Mouse (Mus musculus) macrophage (primary cell): ENCODE results near the gene Zdhhc24. TPM values are rescaled to one million over a fixed set of nuclear protein-coding genes. Genes with fewer than 3 reads are reported as not detected.
A peak's percentile ranks its signal among the peaks of the same experiment; 100 is the strongest.

ENCODE experiments used
- H3K27ac ChIP-seq: fragments of 350-480 bp; formaldehyde crosslinking; 2 replicates; pipeline ENCODE4 v1.9.0; 2021
- H3K36me3 ChIP-seq: fragments of 350-480 bp; formaldehyde crosslinking; 2 replicates; pipeline ENCODE4 v1.9.0; 2021; ENCODE audit errors: inconsistent target
- H3K4me3 ChIP-seq: fragments of 350-480 bp; formaldehyde crosslinking; 2 replicates; pipeline ENCODE4 v1.9.0; 2021; ENCODE audit errors: inconsistent target
- H3K79me2 ChIP-seq: fragments of 350-480 bp; formaldehyde crosslinking; 2 replicates; pipeline ENCODE4 v1.9.0; 2021; ENCODE audit errors: inconsistent target
- WGBS: methylation state at CpG from one replicate; pipeline ENCODE4 v1.1.7; 2026; ENCODE audit warnings: inconsistent platforms; ENCODE audit not compliant: missing documents; 5-methylcytosine and 5-hydroxymethylcytosine counted together
- polyA plus RNA-seq: library from polyadenylated mRNA; stranded (reverse); fragments of 250-400 nt; gene quantifications from 3 replicates; pipeline ENCODE4 v1.2.4, GENCODE M21; 2018; ENCODE audit warnings: inconsistent platforms

The Zdhhc24 gene
- polyA plus RNA-seq, 1 experiment from 2014 or later, result 17.2 TPM

- WGBS, result 96% methylated on average over 9 of the region's 9 CpGs
- Histone ChIP-seq H3K36me3 (no peaks in the 10 kb centered on the region), H3K27ac (no peak overlapping the region), H3K79me2 (no peaks in the 10 kb centered on the region), H3K4me3 (no peak overlapping the region)
Observed at GRCm38 (mm10) chr19:4898972-4899371, 20.5 kb downstream of the Zdhhc24 start.

GRCm38 (mm10) chr19:4899888-4900287 is 21.4 kb downstream of the Zdhhc24 start:
- 77% methylated on average over 3 of the region's 3 CpGs for WGBS
- Histone ChIP-seq H3K79me2 (no peaks in the 10 kb centered on the region), H3K27ac (no peak overlapping the region), H3K4me3 (no peak overlapping the region), H3K36me3 (no peaks in the 10 kb centered on the region)

GRCm38 (mm10) chr19:4905979-4906794 is 27.7 kb downstream of the Zdhhc24 start, which contains the start of gene Bbs1:
Bbs1 (minus strand) TSS chr19:4906628.
- WGBS, result 10% methylated on average over 29 of the region's 31 CpGs
- Histone ChIP-seq H3K4me3 (peak within 1 kb of the TSS; percentile 65), H3K36me3 (peaks cover 29% of the 10 kb centered on the region), H3K27ac (no peak within 1 kb of the TSS), H3K79me2 (no peaks in the 10 kb centered on the region)

- H3K27ac ChIP-seq, result no peak overlapping the region
- H3K79me2 ChIP-seq, result no peaks in the 10 kb centered on the region
- 93% methylated on average over 4 of the region's 4 CpGs for WGBS
- H3K36me3 ChIP-seq, result peaks cover 44% of the 10 kb centered on the region
- H3K4me3 ChIP-seq, result no peak overlapping the region
Observed at GRCm38 (mm10) chr19:4908107-4908506, 29.6 kb downstream of the Zdhhc24 start.

GRCm38 (mm10) chr19:4909376-4909775 is 30.9 kb downstream of the Zdhhc24 start:
- Histone ChIP-seq H3K79me2 (no peaks in the 10 kb centered on the region), H3K36me3 (peaks cover 56% of the 10 kb centered on the region), H3K4me3 (no peak overlapping the region), H3K27ac (no peak overlapping the region)
- WGBS, result 89% methylated on average over 7 of the region's 7 CpGs

GRCm38 (mm10) chr19:4915924-4916603 is 37.6 kb downstream of the Zdhhc24 start:
- H3K79me2 ChIP-seq, result no peaks in the 10 kb centered on the region
- 96% methylated on average over 15 of the region's 15 CpGs for WGBS
- H3K27ac ChIP-seq, result no peak overlapping the region
- H3K4me3 ChIP-seq, result no peak overlapping the region
- H3K36me3 ChIP-seq, result peaks cover 90% of the 10 kb centered on the region

GRCm38 (mm10) chr19:4916827-4917226 is 38.4 kb downstream of the Zdhhc24 start:
- WGBS, result 81% methylated on average over 10 of the region's 10 CpGs
- Histone ChIP-seq H3K36me3 (peaks cover 90% of the 10 kb centered on the region), H3K27ac (no peak overlapping the region)

GRCm38 (mm10) chr19:4919652-4920051 is 41.2 kb downstream of the Zdhhc24 start:
- WGBS, result 93% methylated on average over 6 of the region's 6 CpGs
- Histone ChIP-seq H3K27ac (no peak overlapping the region), H3K79me2 (no peaks in the 10 kb centered on the region), H3K4me3 (no peak overlapping the region), H3K36me3 (peaks cover 93% of the 10 kb centered on the region)

More at GRCm38 (mm10) chr19:4916827-4917226, 38.4 kb downstream of the Zdhhc24 start:
- H3K79me2 ChIP-seq, result no peaks in the 10 kb centered on the region
- no peak overlapping the region for H3K4me3 ChIP-seq

- Histone ChIP-seq H3K4me3 (no peak overlapping the region), H3K27ac (no peak overlapping the region), H3K36me3 (peaks cover 56% of the 10 kb centered on the region), H3K79me2 (peaks cover 30% of the 10 kb centered on the region)
- WGBS, result 97% methylated on average over 11 of the region's 11 CpGs
Observed at GRCm38 (mm10) chr19:4925121-4925860, 46.8 kb downstream of the Zdhhc24 start.

- peaks cover 30% of the 10 kb centered on the region for H3K79me2 ChIP-seq
- peak within 1 kb of the TSS; percentile 55 for H3K27ac ChIP-seq
- WGBS, result under 1% methylated on average over 32 of the region's 32 CpGs
- H3K36me3 ChIP-seq, result peaks cover 28% of the 10 kb centered on the region
- H3K4me3 ChIP-seq, result peak within 1 kb of the TSS; percentile 86
Observed at GRCm38 (mm10) chr19:4927904-4928531, 49.5 kb downstream of the Zdhhc24 start, which contains the start of gene Dpp3. Dpp3 (minus strand) TSS chr19:4928287.

GRCm38 (mm10) chr19:4928781-4929180 is 50.3 kb downstream of the Zdhhc24 start:
- H3K79me2 ChIP-seq, result peaks cover 30% of the 10 kb centered on the region
- H3K36me3 ChIP-seq, result peaks cover 21% of the 10 kb centered on the region; the same call in 1 of the 2 replicates
- 87% methylated on average over 5 of the region's 5 CpGs for WGBS
- peak overlapping the region; percentile 22; the same call in 1 of the 2 replicates for H3K27ac ChIP-seq
- peak overlapping the region; percentile 86; the same call in 1 of the 2 replicates for H3K4me3 ChIP-seq
